Mouse (Mus musculus): ENCODE measurements around the gene 4930404N11Rik. TPM values are rescaled to one million over a fixed set of nuclear protein-coding genes. Genes with fewer than 3 reads are reported as not detected.

4930404N11Rik gene
- polyA plus RNA-seq, 1 experiment from 2014 or later, result 0.67 TPM

DNA sequence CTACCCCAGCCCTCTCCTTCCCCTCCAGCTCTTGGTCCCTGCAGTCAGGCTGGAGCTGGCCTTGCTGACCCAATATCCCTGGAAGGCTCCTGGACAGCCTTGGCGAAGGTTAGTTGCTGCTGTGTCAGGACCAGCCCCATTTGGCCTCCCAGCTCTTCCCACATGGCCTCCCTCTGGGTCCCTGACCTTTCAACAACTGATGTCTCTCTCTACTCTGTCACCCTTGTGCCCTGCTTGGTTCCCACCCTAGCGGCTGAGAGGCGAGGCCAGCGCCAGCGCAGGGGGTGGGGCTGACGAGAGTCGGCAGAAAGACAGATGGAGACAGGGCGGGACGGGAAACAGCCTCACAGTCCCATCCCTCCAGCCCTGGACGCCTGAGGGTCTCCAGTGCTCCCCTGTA lies 37.2 kb downstream of the 4930404N11Rik start, which contains the start of gene Tbxa2r:
Gene Tbxa2r, plus strand, starts transcription at position 346 of the 400 bp plus-strand sequence.
- peak; percentile 44 for ATAC-seq (replicated peaks; ENCODE audit: insufficient number of reproducible peaks, low FRiP score, low TSS enrichment)
- H3K4me2 ChIP-seq, result peak within 1 kb of the TSS; percentile 59

DNA sequence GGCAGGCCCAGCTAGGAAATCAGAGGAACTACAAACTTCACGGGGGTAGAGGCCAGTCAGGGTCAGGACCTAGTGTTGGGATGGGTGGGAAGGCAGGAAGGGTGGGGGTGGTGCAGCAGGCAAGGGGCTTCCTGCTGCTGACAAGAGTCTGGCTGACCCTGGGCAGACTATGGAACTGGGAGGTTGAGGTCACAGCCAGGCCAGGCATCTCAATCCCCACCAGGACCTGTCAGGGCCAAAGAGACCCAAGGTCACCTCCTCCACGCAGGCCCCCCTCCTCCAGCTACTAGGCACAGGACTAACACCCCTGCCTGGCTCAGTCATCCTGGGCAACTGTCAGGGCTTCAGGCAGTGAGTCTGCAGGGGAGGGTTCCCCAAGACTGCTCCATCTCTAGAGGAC lies 37.7 kb downstream of the 4930404N11Rik start:
- Histone ChIP-seq H3K27ac (ENCODE audit: low read depth, low read length) (peak overlapping the region; percentile 90), H3K4me2 (peak overlapping the region; percentile 59), H3K27me3 (ENCODE audit: control insufficient read depth, insufficient read depth, low read length) (peaks cover 3% of the 10 kb centered on the region), H3K4me1 (ENCODE audit: control insufficient read depth, insufficient read depth, low read length) (peaks cover 50% of the 10 kb centered on the region), H3K4me3 (ENCODE audit: low read depth, low read length) (no peak overlapping the region), H3K9ac (ENCODE audit: low read depth, low read length) (peak overlapping the region; percentile 54), H3K9me3 (replicated peaks; ENCODE audit: control insufficient read depth, low read length) (no peaks in the 10 kb centered on the region), H3K36me3 (ENCODE audit: control insufficient read depth, insufficient read depth, low read length) (peaks cover 41% of the 10 kb centered on the region)
- WGBS (ENCODE audit: insufficient replicate concordance), result 12% methylated on average over 2 of the region's 2 CpGs
- peak; percentile 4; the same call in 1 of the 2 replicates for ATAC-seq (replicated peaks; ENCODE audit: insufficient number of reproducible peaks, low FRiP score, low TSS enrichment)

More for the DNA sequence above, 37.2 kb downstream of the 4930404N11Rik start, which contains the start of gene Tbxa2r:
- peak within 1 kb of the TSS; percentile 54 for H3K9ac ChIP-seq (ENCODE audit: low read depth, low read length)
- H3K4me1 ChIP-seq (ENCODE audit: control insufficient read depth, insufficient read depth, low read length), result peaks cover 50% of the 10 kb centered on the region
- peak within 1 kb of the TSS; percentile 90 for H3K27ac ChIP-seq (ENCODE audit: low read depth, low read length)
- peaks cover 36% of the 10 kb centered on the region for H3K36me3 ChIP-seq (ENCODE audit: control insufficient read depth, insufficient read depth, low read length)
- H3K27me3 ChIP-seq (ENCODE audit: control insufficient read depth, insufficient read depth, low read length), result peaks cover 3% of the 10 kb centered on the region
- WGBS (ENCODE audit: insufficient replicate concordance), result 3% methylated on average over 10 of the region's 10 CpGs
- H3K4me3 ChIP-seq (ENCODE audit: low read depth, low read length), result peak within 1 kb of the TSS; percentile 26; the same call in 1 of the 2 replicates
- no peaks in the 10 kb centered on the region for H3K9me3 ChIP-seq (replicated peaks; ENCODE audit: control insufficient read depth, low read length)

DNA sequence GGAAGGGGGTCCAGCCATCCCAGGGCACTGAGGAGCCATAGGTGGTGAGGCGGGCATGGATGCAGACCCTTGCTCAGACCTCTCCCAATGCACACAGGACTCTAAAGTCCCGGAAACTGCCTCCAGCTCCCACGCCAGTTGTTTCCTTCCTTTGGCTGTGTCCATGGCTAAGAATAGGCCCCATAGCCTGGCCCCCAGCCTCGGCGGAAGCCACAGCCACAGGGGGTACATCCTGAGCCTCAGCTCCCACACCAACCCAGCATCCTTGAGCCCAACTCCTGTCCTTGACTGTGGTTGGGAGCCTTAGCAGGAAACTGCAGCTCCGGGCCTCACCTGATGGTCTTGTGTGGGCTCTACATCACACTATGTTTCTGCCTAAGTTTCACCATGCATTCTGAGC lies 38.8 kb downstream of the 4930404N11Rik start:
- Histone ChIP-seq H3K27me3 (ENCODE audit: control insufficient read depth, insufficient read depth, low read length) (no peaks in the 10 kb centered on the region; the same call in 1 of the 2 replicates), H3K4me2 (no peak overlapping the region; the same call in 1 of the 2 replicates), H3K36me3 (ENCODE audit: control insufficient read depth, insufficient read depth, low read length) (peaks cover 46% of the 10 kb centered on the region), H3K4me3 (ENCODE audit: low read depth, low read length) (no peak overlapping the region), H3K4me1 (ENCODE audit: control insufficient read depth, insufficient read depth, low read length) (peaks cover 52% of the 10 kb centered on the region), H3K9me3 (replicated peaks; ENCODE audit: control insufficient read depth, low read length) (no peaks in the 10 kb centered on the region), H3K27ac (ENCODE audit: low read depth, low read length) (peak overlapping the region; percentile 68), H3K9ac (ENCODE audit: low read depth, low read length) (no peak overlapping the region)
- 62% methylated on average over 6 of the region's 6 CpGs for WGBS (ENCODE audit: insufficient replicate concordance)
- no peak for ATAC-seq (replicated peaks; ENCODE audit: insufficient number of reproducible peaks, low FRiP score, low TSS enrichment)

DNA sequence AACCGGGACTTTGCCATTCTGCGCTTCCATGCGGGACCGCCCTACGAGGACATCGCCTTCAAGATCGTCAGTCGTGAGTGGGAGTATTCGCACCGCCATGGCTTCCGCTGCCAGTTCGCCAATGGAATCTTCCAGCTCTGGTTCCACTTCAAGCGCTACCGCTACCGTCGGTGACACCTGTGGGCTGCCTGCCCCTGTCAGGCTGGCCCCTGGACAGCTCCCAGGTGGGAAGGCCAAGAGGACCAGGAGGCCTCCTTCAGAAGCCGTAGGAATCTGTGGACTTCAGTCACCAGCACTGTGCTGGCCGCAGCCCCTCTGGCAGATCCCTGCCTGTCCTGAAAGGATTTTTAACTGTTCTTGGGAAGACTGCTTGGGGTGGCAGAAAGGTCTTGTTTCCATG lies 39.8 kb downstream of the 4930404N11Rik start:
- ATAC-seq (replicated peaks; ENCODE audit: insufficient number of reproducible peaks, low FRiP score, low TSS enrichment), result no peak
- Histone ChIP-seq H3K4me3 (ENCODE audit: low read depth, low read length) (no peak overlapping the region), H3K36me3 (ENCODE audit: control insufficient read depth, insufficient read depth, low read length) (peaks cover 46% of the 10 kb centered on the region), H3K4me2 (no peak overlapping the region), H3K27me3 (ENCODE audit: control insufficient read depth, insufficient read depth, low read length) (no peaks in the 10 kb centered on the region), H3K9me3 (replicated peaks; ENCODE audit: control insufficient read depth, low read length) (no peaks in the 10 kb centered on the region), H3K4me1 (ENCODE audit: control insufficient read depth, insufficient read depth, low read length) (peaks cover 52% of the 10 kb centered on the region), H3K9ac (ENCODE audit: low read depth, low read length) (no peak overlapping the region), H3K27ac (ENCODE audit: low read depth, low read length) (no peak overlapping the region)
- 91% methylated on average over 18 of the region's 18 CpGs for WGBS (ENCODE audit: insufficient replicate concordance)

DNA sequence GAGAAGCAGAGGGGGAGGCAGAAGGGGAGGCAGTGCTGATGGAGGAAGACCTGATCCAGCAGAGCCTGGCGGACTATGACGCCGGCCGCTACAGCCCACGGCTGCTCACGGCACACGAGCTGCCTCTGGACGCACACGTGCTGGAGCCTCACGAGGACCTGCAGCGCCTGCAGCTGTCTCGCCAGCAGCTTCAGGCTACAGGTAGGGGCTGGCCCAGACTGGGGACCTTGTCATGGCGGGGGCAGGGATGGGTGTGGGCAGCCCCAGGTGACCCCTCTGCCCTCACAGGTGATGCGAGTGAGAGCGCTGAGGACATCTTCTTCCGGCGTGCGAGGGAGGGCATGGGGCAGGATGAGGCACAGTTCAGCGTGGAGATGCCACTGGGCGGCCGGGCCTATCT lies 40.4 kb downstream of the 4930404N11Rik start:
- Histone ChIP-seq H3K9ac (ENCODE audit: low read depth, low read length) (no peak overlapping the region), H3K4me2 (no peak overlapping the region), H3K4me1 (ENCODE audit: control insufficient read depth, insufficient read depth, low read length) (peaks cover 47% of the 10 kb centered on the region), H3K36me3 (ENCODE audit: control insufficient read depth, insufficient read depth, low read length) (peaks cover 46% of the 10 kb centered on the region), H3K27ac (ENCODE audit: low read depth, low read length) (no peak overlapping the region), H3K9me3 (replicated peaks; ENCODE audit: control insufficient read depth, low read length) (no peaks in the 10 kb centered on the region), H3K27me3 (ENCODE audit: control insufficient read depth, insufficient read depth, low read length) (no peaks in the 10 kb centered on the region), H3K4me3 (ENCODE audit: low read depth, low read length) (no peak overlapping the region)
- 94% methylated on average over 21 of the region's 21 CpGs for WGBS (ENCODE audit: insufficient replicate concordance)
- no peak for ATAC-seq (replicated peaks; ENCODE audit: insufficient number of reproducible peaks, low FRiP score, low TSS enrichment)

DNA sequence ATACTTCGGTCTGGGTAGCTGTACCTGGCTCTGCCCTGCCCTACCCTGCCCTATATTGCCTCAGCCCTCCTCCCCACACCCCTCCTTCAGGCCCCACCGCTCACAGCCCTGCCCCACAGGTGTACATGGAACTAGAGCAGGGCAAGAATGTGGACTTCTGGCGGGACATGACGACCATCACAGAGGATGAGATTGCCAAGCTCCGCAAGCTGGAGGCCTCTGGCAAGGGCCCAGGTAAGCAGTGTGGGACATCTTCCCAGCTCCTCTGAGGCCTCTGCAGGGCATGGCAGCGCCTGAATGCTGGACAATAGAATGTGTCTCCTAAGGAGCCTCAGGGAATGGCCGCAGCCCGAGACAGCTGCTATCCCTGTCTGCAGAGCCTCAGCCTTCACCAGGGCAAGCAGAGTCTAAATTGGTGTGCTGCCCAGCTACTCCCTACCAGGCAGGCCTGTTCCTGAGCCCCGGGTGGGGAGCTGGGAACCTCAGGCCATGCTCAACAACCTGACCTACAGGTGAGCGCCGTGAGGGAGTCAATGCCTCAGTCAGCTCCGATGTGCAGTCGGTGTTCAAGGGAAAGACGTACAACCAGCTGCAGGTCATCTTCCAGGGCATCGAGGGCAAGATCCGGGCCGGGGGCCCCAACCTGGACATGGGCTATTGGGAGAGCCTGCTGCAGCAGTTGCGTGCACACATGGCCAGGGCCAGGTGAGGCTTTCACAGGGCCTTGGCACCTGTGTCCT lies 41.7 kb downstream of the 4930404N11Rik start:
- Histone ChIP-seq H3K9me3 (replicated peaks; ENCODE audit: control insufficient read depth, low read length) (no peaks in the 10 kb centered on the region), H3K36me3 (ENCODE audit: control insufficient read depth, insufficient read depth, low read length) (peaks cover 46% of the 10 kb centered on the region), H3K4me3 (ENCODE audit: low read depth, low read length) (no peak overlapping the region), H3K27me3 (ENCODE audit: control insufficient read depth, insufficient read depth, low read length) (no peaks in the 10 kb centered on the region), H3K27ac (ENCODE audit: low read depth, low read length) (no peak overlapping the region), H3K4me1 (ENCODE audit: control insufficient read depth, insufficient read depth, low read length) (peaks cover 43% of the 10 kb centered on the region), H3K9ac (ENCODE audit: low read depth, low read length) (no peak overlapping the region), H3K4me2 (no peak overlapping the region)
- 94% methylated on average over 18 of the region's 18 CpGs for WGBS (ENCODE audit: insufficient replicate concordance)
- no peak for ATAC-seq (replicated peaks; ENCODE audit: insufficient number of reproducible peaks, low FRiP score, low TSS enrichment)

DNA sequence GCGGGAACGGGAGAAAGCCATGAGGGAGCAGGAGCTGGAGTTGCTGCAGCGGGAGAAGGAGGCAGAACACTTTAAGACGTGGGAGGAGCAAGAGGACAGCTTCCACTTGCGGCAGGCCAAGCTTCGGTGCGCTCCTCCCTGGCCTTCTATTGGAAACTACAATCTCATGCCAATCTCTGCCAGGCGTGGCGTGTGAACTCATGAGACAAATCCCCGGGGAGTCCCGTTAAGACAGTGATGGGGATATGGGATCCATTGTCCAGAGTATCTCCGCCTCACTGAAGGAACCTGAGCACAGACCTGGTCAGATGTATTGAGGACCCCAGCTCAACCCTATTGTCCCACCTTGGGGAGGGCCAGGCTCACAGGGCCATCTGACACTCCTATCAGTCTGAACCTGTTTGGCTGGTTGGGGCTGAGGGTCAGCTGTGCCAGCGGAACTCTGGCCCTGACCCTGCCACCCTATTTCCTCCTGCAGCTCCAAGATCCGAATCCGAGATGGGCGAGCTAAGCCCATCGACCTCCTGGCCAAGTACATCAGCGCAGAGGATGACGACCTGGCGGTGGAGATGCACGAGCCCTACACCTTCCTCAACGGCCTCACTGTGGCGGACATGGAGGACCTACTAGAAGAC lies 42.4 kb downstream of the 4930404N11Rik start:
- Histone ChIP-seq H3K27ac (ENCODE audit: low read depth, low read length) (no peak overlapping the region), H3K4me3 (ENCODE audit: low read depth, low read length) (no peak overlapping the region), H3K4me1 (ENCODE audit: control insufficient read depth, insufficient read depth, low read length) (peaks cover 41% of the 10 kb centered on the region), H3K27me3 (ENCODE audit: control insufficient read depth, insufficient read depth, low read length) (no peaks in the 10 kb centered on the region), H3K4me2 (no peak overlapping the region), H3K9ac (ENCODE audit: low read depth, low read length) (no peak overlapping the region), H3K36me3 (ENCODE audit: control insufficient read depth, insufficient read depth, low read length) (peaks cover 46% of the 10 kb centered on the region), H3K9me3 (replicated peaks; ENCODE audit: control insufficient read depth, low read length) (no peaks in the 10 kb centered on the region)
- no peak for ATAC-seq (replicated peaks; ENCODE audit: insufficient number of reproducible peaks, low FRiP score, low TSS enrichment)
- WGBS (ENCODE audit: insufficient replicate concordance), result 90% methylated on average over 23 of the region's 23 CpGs

DNA sequence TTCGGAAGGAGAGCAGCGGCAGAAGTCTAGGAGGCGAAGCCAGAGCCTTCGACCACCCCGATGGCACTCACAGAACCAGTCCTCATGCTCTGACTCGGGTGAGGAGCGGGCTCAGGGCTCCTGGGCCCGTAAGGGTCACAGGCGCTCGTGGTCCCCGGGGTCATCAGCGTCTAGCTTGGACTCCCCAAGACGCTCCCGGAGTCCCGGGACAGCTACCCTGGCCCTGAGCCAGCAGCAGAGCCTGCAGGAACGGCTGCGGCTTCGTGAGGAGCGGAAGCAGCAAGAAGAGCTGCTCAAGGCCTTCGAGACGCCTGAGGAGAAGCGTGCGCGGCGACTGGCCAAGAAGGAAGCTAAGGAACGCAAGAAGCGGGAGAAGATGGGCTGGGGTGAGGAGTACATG lies 43.2 kb downstream of the 4930404N11Rik start:
- Histone ChIP-seq H3K4me3 (ENCODE audit: low read depth, low read length) (peak overlapping the region; percentile 96; the same call in 1 of the 2 replicates), H3K9ac (ENCODE audit: low read depth, low read length) (peak overlapping the region; percentile 34; the same call in 1 of the 2 replicates), H3K4me1 (ENCODE audit: control insufficient read depth, insufficient read depth, low read length) (peaks cover 37% of the 10 kb centered on the region), H3K27ac (ENCODE audit: low read depth, low read length) (no peak overlapping the region), H3K36me3 (ENCODE audit: control insufficient read depth, insufficient read depth, low read length) (peaks cover 46% of the 10 kb centered on the region), H3K4me2 (peak overlapping the region; percentile 87; the same call in 1 of the 2 replicates), H3K27me3 (ENCODE audit: control insufficient read depth, insufficient read depth, low read length) (no peaks in the 10 kb centered on the region), H3K9me3 (replicated peaks; ENCODE audit: control insufficient read depth, low read length) (no peaks in the 10 kb centered on the region)
- ATAC-seq (replicated peaks; ENCODE audit: insufficient number of reproducible peaks, low FRiP score, low TSS enrichment), result no peak
- WGBS (ENCODE audit: insufficient replicate concordance), result 91% methylated on average over 27 of the region's 27 CpGs
